Mouse (Mus musculus) G1E (cell line): ENCODE results near the gene Osbpl11.

Experiments
- CTCF ChIP-seq: IDR thresholded peaks from 2 replicates; pipeline ENCODE4 v1.5.1; 2012; ENCODE audit warnings: low read depth, low read length, inconsistent platforms, mixed read lengths
- GATA1 ChIP-seq: IDR thresholded peaks from 2 replicates; pipeline ENCODE4 v1.6.1; 2012; ENCODE audit warnings: borderline replicate concordance, low read length, inconsistent platforms, mixed read lengths
- GATA2 ChIP-seq: IDR thresholded peaks from 2 replicates; pipeline ENCODE4 v1.6.1; 2012; ENCODE audit warnings: low read depth, low read length, inconsistent platforms, borderline replicate concordance
- POLR2AphosphoS5 ChIP-seq: IDR thresholded peaks from 2 replicates; pipeline ENCODE4 v1.6.1; 2012; ENCODE audit warnings: low read depth, low read length, inconsistent platforms; ENCODE audit not compliant: insufficient replicate concordance
- TAL1 ChIP-seq: conservative IDR thresholded peaks from 2 replicates; pipeline ENCODE4 v1.6.1; 2012; ENCODE audit warnings: low read depth, low read length, inconsistent platforms, mixed read lengths

GRCm38 (mm10) chr16:33170716-33171587 is 13.9 kb upstream of the Osbpl11 start:
- TF ChIP-seq CTCF (no peak), GATA1 (no peak), TAL1 (no peak), GATA2 (no peak), POLR2AphosphoS5 (no peak)
